Mouse (Mus musculus) kidney, embryonic 14.5 days (tissue): ENCODE results near the gene Ppp3ca. TPM values are rescaled to one million over a fixed set of nuclear protein-coding genes. Genes with fewer than 3 reads are reported as not detected.
A peak's percentile ranks its signal among the peaks of the same experiment; 100 is the strongest.

Source experiments
- ATAC-seq: fragments of 200-750 bp; cut with Nextera tagmentation; 2 replicates; pipeline ENCODE4 v1.8.0; 2017; ENCODE audit warnings: moderate number of reproducible peaks, mild to moderate bottlenecking, moderate TSS enrichment, moderate library complexity; ENCODE audit not compliant: low FRiP score, low TSS enrichment
- H3K27ac ChIP-seq: fragments of 300-500 bp; sonication (generic); 2 replicates; pipeline ENCODE4 v1.5.1; 2014; ENCODE audit warnings: low read depth, mild to moderate bottlenecking, low read length, moderate library complexity, mixed read lengths
- H3K27me3 ChIP-seq: fragments of 300-500 bp; sonication (generic); 2 replicates; pipeline ENCODE4 v1.6.1; 2014; ENCODE audit warnings: mild to moderate bottlenecking, low read length; ENCODE audit not compliant: control insufficient read depth, insufficient read depth
- H3K36me3 ChIP-seq: fragments of 300-500 bp; sonication (generic); 2 replicates; pipeline ENCODE4 v1.6.1; 2014; ENCODE audit warnings: low read length, mixed read lengths; ENCODE audit not compliant: control insufficient read depth, insufficient read depth
- H3K4me1 ChIP-seq: fragments of 300-500 bp; sonication (generic); 2 replicates; pipeline ENCODE4 v1.6.1; 2014; ENCODE audit warnings: low read length, mixed read lengths; ENCODE audit not compliant: control insufficient read depth, insufficient read depth
- H3K4me2 ChIP-seq: fragments of 300-500 bp; sonication (generic); replicated peaks from 2 replicates; pipeline ENCODE4 v1.6.1; 2014; ENCODE audit warnings: low read depth, mild to moderate bottlenecking, low read length
- H3K4me3 ChIP-seq: fragments of 300-500 bp; sonication (generic); 2 replicates; pipeline ENCODE4 v1.5.1; 2014; ENCODE audit warnings: mild to moderate bottlenecking, low read length
- H3K9ac ChIP-seq: fragments of 300-500 bp; sonication (generic); 2 replicates; pipeline ENCODE4 v1.6.1; 2014; ENCODE audit warnings: low read depth, mild to moderate bottlenecking, low read length, moderate library complexity
- H3K9me3 ChIP-seq: fragments of 300-500 bp; sonication (generic); 2 replicates; pipeline ENCODE4 v1.6.1; 2016; ENCODE audit warnings: low read length; ENCODE audit not compliant: control insufficient read depth
- WGBS: fragments of 180-500 bp; shearing (Covaris S2); extraction: QIAGEN DNeasy Blood & Tissue Kit; methylation state at CpG from one replicate; pipeline ENCODE4 v1.1.7; 2014; 5-methylcytosine and 5-hydroxymethylcytosine counted together
- polyA plus RNA-seq: library from polyadenylated mRNA; unstranded; fragments of >200 nt; fragmentation: Nextera tagmentation; extraction: Ambion mirVana; gene quantifications from 2 replicates; pipeline ENCODE4 v1.2.1, GENCODE M21; 2014

The Ppp3ca gene
- polyA plus RNA-seq, 1 experiment from 2014 or later: 76.7 TPM

DNA sequence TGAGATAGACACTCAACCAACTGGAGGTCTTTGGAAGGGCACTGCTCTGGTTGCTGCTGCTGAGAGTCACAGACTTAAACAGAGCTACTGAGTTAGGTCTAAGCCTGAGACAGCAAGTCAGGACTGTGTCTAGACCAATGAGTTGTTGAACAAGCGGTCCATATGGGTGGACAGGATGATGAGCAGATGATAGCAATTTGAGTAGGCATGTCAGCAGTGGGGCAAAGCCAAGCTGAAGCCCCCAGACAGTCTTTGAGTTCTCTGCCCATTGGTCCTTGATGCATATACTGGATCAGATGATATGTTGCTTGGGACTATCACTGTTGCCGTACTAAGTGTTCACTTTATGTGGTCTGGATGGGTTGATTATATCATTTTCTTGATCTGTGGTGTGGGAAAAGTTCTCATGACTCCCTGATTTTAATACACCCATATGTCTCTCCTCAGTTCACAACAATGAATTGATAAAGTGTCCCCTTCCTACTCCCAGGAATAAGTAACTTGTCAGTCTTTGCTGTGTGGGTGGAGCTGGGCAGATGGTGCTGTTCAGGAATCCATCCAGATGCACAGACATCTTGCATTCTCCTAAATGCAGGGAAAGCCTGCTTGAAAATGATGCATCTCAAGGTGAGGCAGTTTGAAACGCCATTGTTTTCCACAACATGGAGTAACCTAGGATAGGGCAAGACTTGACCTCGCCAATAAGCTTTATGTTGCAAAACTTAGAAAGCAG lies 44.5 kb downstream of the Ppp3ca start:
- WGBS: 96% methylated on average over 4 of the region's 4 CpGs
- ATAC-seq: no peak
- Histone ChIP-seq H3K9ac (no peak overlapping the region), H3K4me1 (0 out of 2 replicates have a peak, but pooled peaks cover 2% of the 10 kb centered on the region), H3K4me2 (no peak overlapping the region), H3K4me3 (no peak overlapping the region), H3K27me3 (no peaks in the 10 kb centered on the region), H3K27ac (no peak overlapping the region), H3K9me3 (no peaks in the 10 kb centered on the region), H3K36me3 (no peaks in the 10 kb centered on the region; the same call in 1 of the 2 replicates)

GRCm38 (mm10) chr3:136716247-136716646 lies 46.3 kb downstream of the Ppp3ca start:
- WGBS: 83% methylated on average over 6 of the region's 6 CpGs

GRCm38 (mm10) chr3:136718412-136718811 lies 48.5 kb downstream of the Ppp3ca start:
- H3K27ac ChIP-seq: no peak overlapping the region
- 0 out of 2 replicates have a peak, but pooled peaks cover 3% of the 10 kb centered on the region for H3K4me1 ChIP-seq
- H3K4me2 ChIP-seq: no peak overlapping the region
- no peak overlapping the region for H3K9ac ChIP-seq
- H3K9me3 ChIP-seq: no peaks in the 10 kb centered on the region
- H3K36me3 ChIP-seq: no peaks in the 10 kb centered on the region
- no peak for ATAC-seq
- WGBS: 90% methylated on average over 5 of the region's 5 CpGs
- H3K4me3 ChIP-seq: no peak overlapping the region
- no peaks in the 10 kb centered on the region for H3K27me3 ChIP-seq

More at GRCm38 (mm10) chr3:136716247-136716646, 46.3 kb downstream of the Ppp3ca start:
- Histone ChIP-seq H3K27ac (no peak overlapping the region), H3K27me3 (no peaks in the 10 kb centered on the region), H3K9ac (no peak overlapping the region), H3K4me2 (no peak overlapping the region), H3K4me3 (no peak overlapping the region), H3K36me3 (no peaks in the 10 kb centered on the region; the same call in 1 of the 2 replicates), H3K4me1 (no peaks in the 10 kb centered on the region), H3K9me3 (no peaks in the 10 kb centered on the region)
- no peak for ATAC-seq

DNA sequence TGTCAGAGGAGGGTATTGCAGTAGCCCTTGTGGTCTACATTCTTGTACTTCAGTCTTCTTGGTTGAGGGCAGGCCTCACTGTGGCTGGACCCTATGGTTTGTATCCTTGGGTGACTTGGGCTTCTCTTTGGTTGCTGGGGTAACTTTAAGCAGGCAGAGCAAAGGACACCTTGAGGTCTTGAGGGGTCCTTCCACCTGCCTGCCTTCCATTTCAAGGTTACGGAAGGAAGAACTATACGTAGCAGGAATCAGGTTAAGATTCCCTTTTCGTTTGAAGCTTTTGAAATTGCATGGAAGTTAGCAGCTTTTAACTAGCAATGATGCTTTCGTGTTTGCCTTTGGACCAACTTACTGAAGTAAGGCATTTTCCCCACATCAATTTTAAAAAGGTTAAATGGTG lies 51.3 kb downstream of the Ppp3ca start:
- no peak overlapping the region for H3K4me3 ChIP-seq
- H3K4me2 ChIP-seq: no peak overlapping the region
- H3K27ac ChIP-seq: no peak overlapping the region
- 79% methylated on average over 4 of the region's 4 CpGs for WGBS
- no peak overlapping the region for H3K9ac ChIP-seq
- no peaks in the 10 kb centered on the region for H3K36me3 ChIP-seq
- ATAC-seq: no peak
- H3K4me1 ChIP-seq: 0 out of 2 replicates have a peak, but pooled peaks cover 3% of the 10 kb centered on the region
- no peaks in the 10 kb centered on the region for H3K27me3 ChIP-seq
- H3K9me3 ChIP-seq: peaks cover 2% of the 10 kb centered on the region

- Histone ChIP-seq H3K27ac (no peak overlapping the region), H3K9ac (no peak overlapping the region), H3K4me3 (no peak overlapping the region), H3K9me3 (peaks cover 5% of the 10 kb centered on the region), H3K36me3 (no peaks in the 10 kb centered on the region), H3K4me2 (no peak overlapping the region), H3K4me1 (0 out of 2 replicates have a peak, but pooled peaks cover 3% of the 10 kb centered on the region), H3K27me3 (no peaks in the 10 kb centered on the region)
- WGBS: 28% methylated on average over 4 of the region's 4 CpGs
- ATAC-seq: peak; percentile 71; the same call in 1 of the 2 replicates
These were observed 52.0 kb downstream of the Ppp3ca start for GRCm38 (mm10) chr3:136721804-136722427.

GRCm38 (mm10) chr3:136722493-136722892 lies 52.6 kb downstream of the Ppp3ca start:
- Histone ChIP-seq H3K27ac (no peak overlapping the region), H3K9ac (no peak overlapping the region), H3K9me3 (peaks cover 5% of the 10 kb centered on the region), H3K36me3 (no peaks in the 10 kb centered on the region), H3K4me1 (0 out of 2 replicates have a peak, but pooled peaks cover 3% of the 10 kb centered on the region), H3K4me3 (no peak overlapping the region), H3K4me2 (no peak overlapping the region), H3K27me3 (no peaks in the 10 kb centered on the region)
- ATAC-seq: no peak

DNA sequence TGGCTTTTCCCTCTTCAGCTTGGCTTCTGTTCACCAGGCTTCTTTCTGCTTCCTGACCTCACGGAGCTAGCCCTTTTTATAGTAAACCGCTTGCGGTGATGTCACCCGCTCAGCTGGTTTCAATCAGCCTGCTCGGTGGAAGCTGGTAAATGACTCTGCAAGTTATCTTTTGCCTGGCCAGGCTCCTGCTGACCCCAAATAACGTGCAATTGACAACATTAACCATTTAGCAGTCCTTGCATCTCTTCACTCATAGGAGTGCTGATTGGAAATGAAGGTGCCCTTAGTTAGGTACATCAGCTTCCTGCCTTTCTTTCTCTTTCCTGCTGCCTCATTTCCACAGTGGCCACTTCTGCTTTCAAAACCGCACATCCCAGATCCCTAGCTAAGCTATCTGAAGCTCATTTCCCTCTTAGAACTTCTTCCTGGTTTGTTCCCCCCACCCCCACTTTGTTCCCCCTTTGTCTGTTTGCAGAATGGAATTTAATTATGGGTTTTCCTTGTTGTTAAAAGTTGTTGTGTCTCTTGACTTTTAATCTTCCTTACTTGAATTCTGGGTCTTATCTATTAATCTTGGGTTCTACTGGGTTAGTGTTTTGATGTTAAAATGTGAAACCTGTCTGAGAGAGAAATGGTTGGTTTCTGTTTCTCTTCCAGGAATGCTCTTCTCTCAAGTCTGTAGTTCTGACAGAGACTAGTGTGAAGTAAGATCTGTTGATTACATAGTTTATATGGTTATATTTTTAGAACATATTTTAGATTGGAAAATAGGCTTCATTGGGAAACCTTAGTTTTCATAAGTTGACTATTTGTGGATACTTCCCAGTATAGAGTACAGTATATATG lies 55.6 kb downstream of the Ppp3ca start:
- Histone ChIP-seq H3K4me1 (0 out of 2 replicates have a peak, but pooled peaks cover 3% of the 10 kb centered on the region), H3K4me2 (no peak overlapping the region), H3K27ac (no peak overlapping the region), H3K9ac (no peak overlapping the region), H3K27me3 (no peaks in the 10 kb centered on the region), H3K9me3 (peaks cover 5% of the 10 kb centered on the region), H3K36me3 (no peaks in the 10 kb centered on the region), H3K4me3 (no peak overlapping the region)
- no peak for ATAC-seq
- 48% methylated on average over 7 of the region's 7 CpGs for WGBS

DNA sequence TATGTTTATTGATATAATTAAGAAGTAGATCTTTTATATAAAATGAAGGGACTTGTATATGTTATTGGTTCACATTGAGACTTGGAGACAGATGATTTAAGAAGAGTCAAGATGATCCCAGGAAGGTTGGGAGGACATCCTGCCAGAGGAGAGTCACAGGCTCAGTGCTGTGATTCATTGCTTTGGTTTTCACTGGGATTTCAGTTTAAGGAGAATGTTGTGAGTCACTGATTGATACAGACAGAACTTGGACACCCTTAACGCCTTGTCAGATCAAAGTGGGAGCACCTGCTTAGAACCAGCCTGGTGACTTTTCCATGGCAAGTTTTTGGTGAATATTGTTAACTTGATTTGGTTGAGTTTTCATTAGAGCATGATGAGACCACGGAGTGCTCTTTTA lies 58.0 kb downstream of the Ppp3ca start:
- H3K9me3 ChIP-seq: peaks cover 5% of the 10 kb centered on the region
- H3K27me3 ChIP-seq: no peaks in the 10 kb centered on the region
- no peak overlapping the region for H3K4me3 ChIP-seq
- no peaks in the 10 kb centered on the region for H3K36me3 ChIP-seq
- WGBS: 83% methylated on average over 2 of the region's 2 CpGs
- no peak overlapping the region for H3K9ac ChIP-seq
- H3K27ac ChIP-seq: no peak overlapping the region
- H3K4me2 ChIP-seq: no peak overlapping the region
- no peak for ATAC-seq
- no peaks in the 10 kb centered on the region for H3K4me1 ChIP-seq
